Mouse (Mus musculus) erythroblast, adult 5-6 weeks (primary cell): ENCODE results near the gene Mdfic. TPM values are rescaled to one million over a fixed set of nuclear protein-coding genes. Genes with fewer than 3 reads are reported as not detected.

Source experiments
- ATAC-seq: replicated peaks from 2 replicates; pipeline ENCODE4 v1.8.0; 2016; ENCODE audit warnings: moderate number of reproducible peaks, mild to moderate bottlenecking, moderate TSS enrichment, inconsistent platforms; ENCODE audit not compliant: poor library complexity, low FRiP score, severe bottlenecking
- total RNA-seq, 2 experiments: library from RNA; stranded (forward) in 1 of 2; stranded (reverse) in 1 of 2; fragments of 150-400 nt in 1 of 2; fragments of 200-764, 138-1000 nt in 1 of 2; gene quantifications; 2 replicates each; pipeline versions ENCODE4 v1.2.3 to v1.2.4; 2015 to 2017; ENCODE audit warnings: low replicate concordance in 2 of 2

The Mdfic gene
- total RNA-seq, 2 experiments from 2014 or later: 4.5 to 5.2 TPM

- no peak for ATAC-seq
These were observed 60.2 kb downstream of the Mdfic start for GRCm38 (mm10) chr6:15780688-15781087.

DNA sequence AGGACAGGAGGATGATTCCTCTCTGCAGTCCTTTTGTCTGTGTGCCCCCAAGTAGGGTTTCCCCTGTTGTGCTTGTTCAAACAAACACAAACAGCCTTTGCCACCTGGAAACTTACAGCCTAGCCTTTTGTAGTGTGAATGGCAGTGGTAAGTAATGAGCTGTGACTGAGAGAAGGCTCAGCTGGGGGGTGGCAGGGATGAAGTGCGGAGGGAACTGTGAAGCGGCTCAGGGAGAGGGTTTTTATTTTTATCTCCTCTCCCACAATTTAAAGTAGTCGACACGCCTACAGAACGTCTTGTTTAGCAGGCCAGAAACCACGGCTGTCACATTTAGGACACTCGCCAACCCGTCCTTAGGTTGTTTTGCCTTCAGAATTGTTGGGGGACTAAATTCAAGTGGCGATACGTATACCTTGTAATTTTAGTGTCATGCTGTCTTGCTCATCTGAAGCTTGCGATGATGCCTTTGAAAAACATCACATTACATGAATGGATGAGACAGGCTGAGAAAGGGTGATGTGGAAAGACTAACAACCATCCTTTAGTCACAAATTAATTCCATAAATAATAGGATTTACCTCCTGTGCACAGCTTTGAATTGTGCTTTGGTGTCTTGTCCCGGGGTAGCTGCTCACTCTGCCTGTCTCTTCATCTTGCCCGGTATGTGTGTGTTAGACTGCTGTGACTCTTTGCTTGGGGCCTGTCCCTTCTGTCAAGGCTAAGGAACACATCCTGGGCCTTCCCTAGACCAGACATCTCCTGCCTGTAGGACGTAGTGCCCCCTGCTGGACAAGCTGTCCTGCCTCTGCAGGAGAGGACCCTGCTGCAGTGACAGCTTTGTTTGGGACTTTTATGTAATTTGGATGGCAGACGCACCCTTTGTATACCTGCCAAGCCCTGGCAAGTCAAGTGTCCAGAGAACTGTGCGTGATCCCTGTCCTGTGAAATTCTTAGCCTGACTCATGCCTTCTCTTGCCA, 69.4 kb downstream of the Mdfic start:
- no peak for ATAC-seq

DNA sequence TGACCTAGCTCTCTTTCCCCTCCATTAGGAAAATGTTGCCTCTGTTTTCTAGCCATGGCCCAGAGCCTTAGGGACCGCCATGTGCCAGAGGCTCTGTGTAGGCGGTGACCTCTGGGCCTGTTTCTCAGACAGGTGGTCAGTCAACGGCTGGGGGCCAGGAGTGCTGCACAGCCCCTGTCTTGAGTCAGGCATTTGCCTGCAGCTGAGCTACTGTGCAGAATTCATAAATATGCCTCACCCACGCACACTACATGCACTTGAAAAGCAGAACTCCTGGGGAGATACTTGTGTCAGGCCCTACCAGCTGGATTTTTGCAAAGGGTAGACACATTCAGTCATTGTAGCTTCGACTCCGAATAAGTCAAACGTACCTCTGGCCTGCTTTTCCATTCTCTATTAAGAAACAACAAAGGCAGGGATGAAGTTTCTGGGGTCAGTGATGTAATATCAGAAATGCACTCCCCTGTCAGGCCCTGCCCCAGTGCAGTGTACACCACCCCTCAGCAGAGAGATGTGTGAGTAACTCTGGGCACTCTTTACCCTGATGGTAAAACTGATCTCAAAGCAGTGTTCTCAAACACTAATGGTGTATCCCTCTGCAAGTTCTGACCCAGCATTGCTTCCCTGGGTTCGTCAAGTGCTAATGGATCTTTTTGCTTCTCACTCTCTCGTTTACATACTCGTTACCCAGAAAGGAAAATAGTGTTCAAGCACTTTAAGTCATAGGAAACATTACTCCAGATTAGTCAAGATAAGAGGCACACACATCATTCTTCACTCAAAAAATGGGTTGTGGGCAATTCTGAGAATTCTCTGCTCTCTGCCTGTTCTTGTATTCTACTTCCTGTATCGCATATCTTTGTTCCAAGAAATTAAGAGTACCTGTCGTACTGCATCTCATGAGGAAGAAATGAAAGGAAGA, 72.5 kb downstream of the Mdfic start:
- no peak for ATAC-seq

DNA sequence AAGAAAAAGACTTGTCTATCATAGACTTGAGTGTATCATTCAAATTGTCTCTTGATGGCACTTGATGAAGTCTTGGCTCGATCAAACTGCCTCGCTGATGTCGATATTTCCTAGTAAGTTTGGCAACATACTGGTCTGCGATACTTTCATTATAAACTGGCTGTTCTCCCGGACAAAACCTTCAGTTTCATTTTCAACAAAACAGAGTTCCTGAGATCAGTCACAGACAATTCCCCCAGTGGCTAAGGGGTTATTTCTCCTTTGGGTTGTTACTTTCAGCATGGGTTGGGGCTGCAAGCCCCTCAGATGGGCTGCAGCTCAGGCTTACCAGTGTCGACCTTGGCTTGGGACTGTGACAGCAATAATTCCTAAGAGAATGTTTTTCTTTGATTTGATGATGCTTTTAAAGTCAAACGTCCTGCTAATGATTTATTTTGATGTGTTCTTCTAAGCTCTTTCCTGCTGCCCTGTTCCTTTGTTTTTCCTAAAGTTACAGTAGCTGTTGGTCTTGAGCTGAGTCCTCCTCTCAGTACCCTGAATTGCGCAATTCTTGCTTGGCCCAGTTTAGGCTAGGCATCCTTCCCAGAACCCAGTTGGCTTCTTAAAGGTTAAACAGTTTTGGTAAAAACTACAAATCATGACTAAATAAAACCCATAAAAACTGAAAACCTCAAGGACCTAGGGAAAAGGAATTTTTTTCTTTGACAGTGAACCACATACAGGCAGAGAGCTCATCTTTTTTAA, 73.3 kb downstream of the Mdfic start:
- no peak for ATAC-seq

GRCm38 (mm10) chr6:15794801-15795200, 74.3 kb downstream of the Mdfic start:
- ATAC-seq: no peak

DNA sequence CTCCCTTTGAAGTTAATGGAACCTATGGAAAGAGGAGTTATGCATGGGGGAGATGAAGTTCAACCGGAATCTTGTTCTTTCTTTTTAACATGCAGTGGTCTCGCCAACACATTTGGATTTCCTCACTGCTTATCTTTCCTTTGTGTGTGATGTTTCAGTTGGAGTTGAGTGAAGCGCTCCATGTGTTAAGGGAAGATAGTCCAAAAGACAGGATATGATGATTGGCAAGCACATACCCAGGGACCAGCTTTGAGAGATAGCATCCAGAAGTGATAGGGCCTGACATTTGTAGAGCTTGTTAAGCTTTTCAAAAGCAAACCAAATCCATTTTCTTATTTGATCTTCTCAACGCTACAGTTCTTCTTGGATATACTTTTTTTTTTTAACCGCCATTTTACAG, 86.9 kb downstream of the Mdfic start:
- ATAC-seq: no peak

DNA sequence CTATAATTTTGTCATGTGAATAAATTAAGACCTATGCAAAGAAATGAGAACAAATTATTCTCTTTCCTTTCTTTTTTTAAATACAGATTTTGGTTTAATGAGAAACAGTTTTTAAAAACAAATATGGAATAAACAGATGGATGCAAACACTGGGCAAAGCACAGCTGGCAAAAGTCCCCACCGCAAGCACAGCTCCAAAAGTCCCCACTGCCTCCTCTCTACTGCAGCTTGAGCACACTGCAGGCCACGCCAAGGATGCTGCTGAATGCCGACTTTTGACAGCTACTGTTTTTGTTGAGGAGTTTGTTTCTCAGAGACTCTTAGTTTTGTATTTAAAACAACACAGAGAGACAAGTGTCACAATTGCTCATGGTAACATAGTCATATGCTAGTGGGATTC, 104.8 kb downstream of the Mdfic start:
- no peak for ATAC-seq

DNA sequence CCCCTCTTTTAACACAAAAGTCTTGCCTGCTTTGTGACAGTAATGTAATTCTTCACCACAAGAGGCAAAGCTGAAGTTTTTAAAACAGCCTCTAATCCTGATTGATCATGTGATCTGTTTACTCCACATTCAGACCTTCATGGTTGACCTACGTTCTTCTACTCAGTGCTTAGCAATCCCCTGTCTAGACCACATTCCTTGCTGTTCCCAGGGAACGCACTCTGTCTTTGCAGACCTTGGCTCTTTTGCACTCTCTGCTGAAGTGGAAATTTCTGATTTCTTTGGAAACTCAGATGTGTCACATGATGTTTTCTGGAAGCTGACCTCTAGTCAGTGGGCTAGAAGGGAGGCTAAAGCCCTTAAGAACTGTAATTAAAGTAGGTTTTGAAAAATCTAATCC, 109.4 kb downstream of the Mdfic start:
- ATAC-seq: no peak

DNA sequence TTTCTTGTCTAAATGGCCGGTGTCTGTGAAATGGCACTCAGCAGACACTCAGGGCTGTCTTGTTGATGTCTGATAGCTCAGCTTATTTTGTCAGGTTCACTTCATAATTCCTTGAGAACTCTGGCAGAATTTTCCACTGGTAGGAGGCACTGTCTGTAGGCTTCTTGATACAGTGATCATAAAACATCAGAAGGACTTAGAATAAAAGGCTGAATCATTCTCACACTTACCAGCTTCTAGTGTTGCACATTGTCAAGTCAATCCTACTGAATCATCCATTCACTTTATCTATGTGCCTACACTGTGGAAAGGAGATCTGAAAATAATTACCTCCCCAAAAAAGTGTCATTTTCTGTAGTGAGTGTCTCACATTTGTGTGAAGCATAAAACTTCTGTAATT, 110.2 kb downstream of the Mdfic start:
- ATAC-seq: no peak

GRCm38 (mm10) chr6:15837695-15838094, 117.2 kb downstream of the Mdfic start:
- no peak for ATAC-seq

GRCm38 (mm10) chr6:15839831-15840230, 119.4 kb downstream of the Mdfic start:
- no peak for ATAC-seq

DNA sequence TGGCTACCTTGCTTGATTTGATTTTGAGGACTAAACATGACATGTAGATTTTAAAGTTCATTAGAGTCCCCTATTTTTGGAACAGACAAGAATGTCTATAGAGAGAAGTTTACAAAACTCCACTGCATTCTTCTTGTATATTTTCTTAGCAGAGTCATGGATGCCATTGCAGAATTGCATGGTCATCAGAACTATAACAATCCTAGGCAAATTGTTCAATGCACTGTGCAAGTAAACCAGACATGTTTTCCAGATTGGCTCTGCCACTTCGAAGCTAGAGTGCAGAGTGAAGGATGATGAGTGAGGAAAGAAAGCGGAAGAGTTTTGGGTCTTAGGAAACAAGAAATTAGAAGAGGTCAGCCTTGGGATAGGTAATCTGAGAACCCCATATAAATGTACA, 120.0 kb downstream of the Mdfic start:
- ATAC-seq: no peak

GRCm38 (mm10) chr6:15841476-15842209, 121.2 kb downstream of the Mdfic start:
- ATAC-seq: no peak

- no peak for ATAC-seq
These were observed 122.8 kb downstream of the Mdfic start for GRCm38 (mm10) chr6:15843295-15843694.

DNA sequence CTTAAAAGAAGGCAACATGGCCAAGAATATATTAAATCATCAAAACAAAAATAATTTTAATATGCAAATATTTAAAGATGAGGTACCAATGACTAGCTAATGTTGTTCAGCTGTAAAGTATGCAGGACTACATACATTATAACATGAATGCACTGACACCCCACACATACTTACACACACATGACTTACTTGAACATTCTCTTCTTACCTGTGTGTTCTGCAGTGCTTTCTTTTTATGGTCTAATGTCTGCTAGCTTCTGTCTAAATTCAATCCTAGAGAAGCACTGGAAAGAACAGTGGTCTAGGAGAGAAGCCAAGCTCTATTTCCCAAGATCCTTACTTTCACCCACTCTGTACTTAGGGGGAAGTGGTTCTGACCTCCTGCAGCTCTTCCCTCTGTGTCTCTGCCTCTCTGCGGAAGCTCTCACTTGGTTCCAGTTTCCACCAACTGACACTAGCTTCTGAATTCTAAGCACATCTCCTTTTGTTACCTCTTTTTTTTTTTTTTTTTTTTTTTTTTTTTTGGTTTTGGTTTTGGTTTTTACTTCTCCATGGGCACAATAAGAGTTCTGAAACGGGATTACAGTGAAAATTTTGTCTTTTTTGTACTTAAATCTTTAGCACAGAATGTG, 125.4 kb downstream of the Mdfic start:
- no peak for ATAC-seq
